Mouse (Mus musculus): ENCODE measurements at regions not wholly inside any gene's neighbourhood (a gene's known extent, or its start where the extent isn't known, plus 50 kb on each side); places are given as distances from the start of the nearest gene placed in this dataset.
A peak's percentile ranks its signal among the peaks of the same experiment; 100 is the strongest.

- 79% methylated on average over 10 of the region's 10 CpGs for WGBS
- Histone ChIP-seq H3K4me3 (no peak overlapping the region), H3K9ac (no peak overlapping the region), H3K27ac (replicated peaks) (no peak overlapping the region), H3K27me3 (no peaks in the 10 kb centered on the region), H3K9me3 (no peaks in the 10 kb centered on the region), H3K4me2 (no peak overlapping the region), H3K36me3 (no peaks in the 10 kb centered on the region), H3K4me1 (replicated peaks) (no peaks in the 10 kb centered on the region)
- peak; percentile 72; the same call in 1 of the 2 replicates for ATAC-seq (ENCODE audit: low FRiP score, low read depth)
These were observed 156.0 kb upstream of the Btg1 start for GRCm38 (mm10) chr10:96460617-96461338.

- no peak for ATAC-seq (ENCODE audit: low FRiP score, low read depth)
- Histone ChIP-seq H3K27me3 (no peaks in the 10 kb centered on the region), H3K27ac (replicated peaks) (no peak overlapping the region), H3K4me1 (replicated peaks) (no peaks in the 10 kb centered on the region), H3K36me3 (no peaks in the 10 kb centered on the region), H3K4me3 (no peak overlapping the region), H3K9me3 (no peaks in the 10 kb centered on the region), H3K4me2 (no peak overlapping the region), H3K9ac (no peak overlapping the region)
- WGBS, result 90% methylated on average over 6 of the region's 6 CpGs
These were observed 150.8 kb upstream of the Btg1 start for GRCm38 (mm10) chr10:96465967-96466366.

DNA sequence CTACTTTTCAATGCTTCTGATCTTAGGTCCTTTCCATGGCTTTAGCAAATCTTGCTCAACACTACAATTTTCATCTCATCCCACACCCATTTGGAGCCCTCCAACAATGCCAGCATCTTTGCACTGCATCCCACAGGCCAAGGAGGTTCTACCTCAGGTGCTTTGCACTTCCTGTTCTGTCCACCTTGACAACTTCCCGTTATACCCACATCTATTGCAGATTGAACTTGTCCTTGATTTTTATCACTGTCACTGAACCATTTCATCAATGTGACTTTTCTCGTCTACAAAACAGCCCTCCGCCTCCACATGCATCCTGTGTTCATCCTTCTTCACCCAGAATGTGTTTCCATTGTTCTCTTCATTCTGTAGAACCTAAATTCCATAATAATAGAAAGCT lies 150.0 kb upstream of the Btg1 start:
- ATAC-seq (ENCODE audit: low FRiP score, low read depth), result no peak
- H3K4me1 ChIP-seq (replicated peaks), result no peaks in the 10 kb centered on the region
- no peak overlapping the region for H3K9ac ChIP-seq
- H3K36me3 ChIP-seq, result no peaks in the 10 kb centered on the region
- 89% methylated on average over 3 of the region's 3 CpGs for WGBS
- no peak overlapping the region for H3K4me3 ChIP-seq
- H3K27me3 ChIP-seq, result no peaks in the 10 kb centered on the region
- H3K4me2 ChIP-seq, result no peak overlapping the region
- H3K9me3 ChIP-seq, result no peaks in the 10 kb centered on the region
- H3K27ac ChIP-seq (replicated peaks), result no peak overlapping the region

- WGBS, result 77% methylated on average over 4 of the region's 4 CpGs
These were observed 149.1 kb upstream of the Btg1 start for GRCm38 (mm10) chr10:96467661-96468060.

GRCm38 (mm10) chr10:96471523-96471922 lies 145.3 kb upstream of the Btg1 start:
- Histone ChIP-seq H3K9me3 (no peaks in the 10 kb centered on the region), H3K4me3 (no peak overlapping the region), H3K4me1 (replicated peaks) (no peaks in the 10 kb centered on the region), H3K27me3 (no peaks in the 10 kb centered on the region), H3K9ac (no peak overlapping the region), H3K36me3 (no peaks in the 10 kb centered on the region), H3K4me2 (no peak overlapping the region), H3K27ac (replicated peaks) (no peak overlapping the region)
- ATAC-seq (ENCODE audit: low FRiP score, low read depth), result no peak

More at GRCm38 (mm10) chr10:96467661-96468060, 149.1 kb upstream of the Btg1 start:
- ATAC-seq (ENCODE audit: low FRiP score, low read depth), result no peak
- H3K4me1 ChIP-seq (replicated peaks), result no peaks in the 10 kb centered on the region
- H3K4me3 ChIP-seq, result no peak overlapping the region
- no peak overlapping the region for H3K9ac ChIP-seq
- no peak overlapping the region for H3K4me2 ChIP-seq
- no peak overlapping the region for H3K27ac ChIP-seq (replicated peaks)
- H3K36me3 ChIP-seq, result no peaks in the 10 kb centered on the region
- no peaks in the 10 kb centered on the region for H3K9me3 ChIP-seq
- H3K27me3 ChIP-seq, result no peaks in the 10 kb centered on the region

- Histone ChIP-seq H3K27me3 (no peaks in the 10 kb centered on the region), H3K9me3 (no peaks in the 10 kb centered on the region), H3K4me1 (replicated peaks) (peaks cover 17% of the 10 kb centered on the region), H3K4me3 (no peak overlapping the region), H3K4me2 (no peak overlapping the region), H3K9ac (no peak overlapping the region), H3K36me3 (no peaks in the 10 kb centered on the region), H3K27ac (replicated peaks) (no peak overlapping the region)
- ATAC-seq (ENCODE audit: low FRiP score, low read depth), result no peak
- 68% methylated on average over 12 of the region's 12 CpGs for WGBS
These were observed 137.5 kb upstream of the Btg1 start for GRCm38 (mm10) chr10:96479350-96479749.

- 56% methylated on average over 8 of the region's 8 CpGs for WGBS
- no peaks in the 10 kb centered on the region for H3K9me3 ChIP-seq
- peaks cover 17% of the 10 kb centered on the region for H3K4me1 ChIP-seq (replicated peaks)
- ATAC-seq (ENCODE audit: low FRiP score, low read depth), result no peak
- no peaks in the 10 kb centered on the region for H3K36me3 ChIP-seq
- no peak overlapping the region for H3K4me3 ChIP-seq
- no peak overlapping the region for H3K4me2 ChIP-seq
- no peaks in the 10 kb centered on the region for H3K27me3 ChIP-seq
- H3K9ac ChIP-seq, result no peak overlapping the region
- no peak overlapping the region for H3K27ac ChIP-seq (replicated peaks)
These were observed 137.0 kb upstream of the Btg1 start for GRCm38 (mm10) chr10:96479786-96480185.

GRCm38 (mm10) chr10:96480453-96481324 lies 136.1 kb upstream of the Btg1 start:
- H3K4me2 ChIP-seq, result no peak overlapping the region
- peak; percentile 86 for ATAC-seq (ENCODE audit: low FRiP score, low read depth)
- H3K27me3 ChIP-seq, result no peaks in the 10 kb centered on the region
- 30% methylated on average over 14 of the region's 14 CpGs for WGBS
- H3K9me3 ChIP-seq, result no peaks in the 10 kb centered on the region
- H3K9ac ChIP-seq, result no peak overlapping the region
- no peaks in the 10 kb centered on the region for H3K36me3 ChIP-seq
- H3K4me1 ChIP-seq (replicated peaks), result peaks cover 17% of the 10 kb centered on the region
- no peak overlapping the region for H3K4me3 ChIP-seq
- H3K27ac ChIP-seq (replicated peaks), result 0 out of 2 replicates have a peak overlapping the region, but pooled peaks have one; percentile 6

- Histone ChIP-seq H3K36me3 (no peaks in the 10 kb centered on the region), H3K4me2 (no peak overlapping the region), H3K27me3 (no peaks in the 10 kb centered on the region), H3K9me3 (no peaks in the 10 kb centered on the region), H3K27ac (replicated peaks) (no peak overlapping the region), H3K9ac (no peak overlapping the region), H3K4me3 (no peak overlapping the region), H3K4me1 (replicated peaks) (peaks cover 17% of the 10 kb centered on the region)
- no peak for ATAC-seq (ENCODE audit: low FRiP score, low read depth)
- WGBS, result 67% methylated on average over 8 of the region's 8 CpGs
These were observed 135.5 kb upstream of the Btg1 start for GRCm38 (mm10) chr10:96481325-96481638.

- H3K9ac ChIP-seq, result no peak overlapping the region
- H3K9me3 ChIP-seq, result no peaks in the 10 kb centered on the region
- 99% methylated on average over 3 of the region's 3 CpGs for WGBS
- no peak for ATAC-seq (ENCODE audit: low FRiP score, low read depth)
- no peaks in the 10 kb centered on the region for H3K4me1 ChIP-seq (replicated peaks)
- no peak overlapping the region for H3K4me2 ChIP-seq
- no peaks in the 10 kb centered on the region for H3K36me3 ChIP-seq
- H3K27ac ChIP-seq (replicated peaks), result no peak overlapping the region
- H3K4me3 ChIP-seq, result no peak overlapping the region
- no peaks in the 10 kb centered on the region for H3K27me3 ChIP-seq
These were observed 130.1 kb upstream of the Btg1 start for GRCm38 (mm10) chr10:96486724-96487123.

- Histone ChIP-seq H3K27me3 (no peaks in the 10 kb centered on the region), H3K4me3 (no peak overlapping the region), H3K9ac (no peak overlapping the region), H3K4me1 (replicated peaks) (no peaks in the 10 kb centered on the region), H3K4me2 (no peak overlapping the region), H3K36me3 (no peaks in the 10 kb centered on the region), H3K9me3 (no peaks in the 10 kb centered on the region), H3K27ac (replicated peaks) (no peak overlapping the region)
- ATAC-seq (ENCODE audit: low FRiP score, low read depth), result no peak
- WGBS, result 58% methylated on average over 1 of the region's 1 CpGs
These were observed 123.1 kb upstream of the Btg1 start for GRCm38 (mm10) chr10:96493706-96494105.

GRCm38 (mm10) chr10:96496700-96497099 lies 120.1 kb upstream of the Btg1 start:
- no peaks in the 10 kb centered on the region for H3K9me3 ChIP-seq
- H3K36me3 ChIP-seq, result no peaks in the 10 kb centered on the region
- H3K27ac ChIP-seq (replicated peaks), result no peak overlapping the region
- H3K9ac ChIP-seq, result no peak overlapping the region
- no peak for ATAC-seq (ENCODE audit: low FRiP score, low read depth)
- H3K4me2 ChIP-seq, result no peak overlapping the region
- WGBS, result 97% methylated on average over 3 of the region's 3 CpGs
- no peaks in the 10 kb centered on the region for H3K27me3 ChIP-seq
- no peak overlapping the region for H3K4me3 ChIP-seq
- H3K4me1 ChIP-seq (replicated peaks), result no peaks in the 10 kb centered on the region

Data from hindbrain, embryonic 15.5 days (tissue).